ENCODE assay signal across 41 mouse cellular contexts in the genomic region with DNA sequence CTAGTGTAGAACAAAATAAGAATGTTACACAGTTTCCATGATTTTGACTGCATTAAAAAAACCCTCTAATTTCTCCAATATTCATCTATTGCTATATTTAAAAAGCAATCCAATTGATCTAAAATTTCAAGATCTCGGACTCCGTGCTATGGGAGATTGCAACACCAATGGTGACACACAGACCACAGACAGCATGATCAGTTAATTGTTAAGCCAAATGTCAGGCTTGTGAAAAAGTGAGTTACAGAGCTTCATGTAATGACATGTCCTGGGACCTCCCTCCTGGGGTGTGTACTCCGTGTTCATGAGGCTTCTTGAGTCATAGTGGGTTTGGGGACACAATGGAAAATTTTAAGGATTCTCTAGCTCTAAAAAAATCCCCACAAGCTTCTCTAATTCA. TPM values are rescaled to one million over a fixed set of nuclear protein-coding genes. Genes with fewer than 3 reads are reported as not detected.
"Had no signal": no experiment of that assay in that cellular context is flagged by ENCODE, and none has a peak within 500 bp of the region (broad histone marks: within the 10 kb centered on the region; RNA-seq: fewer than 3 reads in every experiment).

No protein-coding gene starts in this region.

- H3K4me1 ChIP-seq: heart, embryonic 13.5 days; heart, embryonic 15.5 days; hindbrain, embryonic 13.5 days; hindbrain, embryonic 15.5 days; limb, embryonic 13.5 days; limb, embryonic 15.5 days; liver, embryonic 13.5 days; liver, embryonic 15.5 days had no signal

- H3K27me3 ChIP-seq: heart, embryonic 13.5 days; heart, embryonic 15.5 days; hindbrain, embryonic 13.5 days; hindbrain, embryonic 15.5 days; limb, embryonic 13.5 days; limb, embryonic 15.5 days; liver, embryonic 13.5 days; liver, embryonic 15.5 days had no signal

- H3K9ac ChIP-seq: heart, embryonic 13.5 days; heart, embryonic 15.5 days; hindbrain, embryonic 13.5 days; hindbrain, embryonic 15.5 days; limb, embryonic 13.5 days; limb, embryonic 15.5 days; liver, embryonic 13.5 days; liver, embryonic 15.5 days had no signal

- ATAC-seq: hindbrain, postnatal 0 days; intestine, embryonic 16.5 days had no signal

- H3K36me3 ChIP-seq: heart, embryonic 13.5 days; heart, embryonic 15.5 days; hindbrain, embryonic 13.5 days; hindbrain, embryonic 15.5 days; limb, embryonic 13.5 days; limb, embryonic 15.5 days; liver, embryonic 13.5 days; liver, embryonic 15.5 days had no signal

- DNase-seq: gastrocnemius, adult 2 months; gastrocnemius, postnatal 10 days; gastrocnemius, postnatal 25 days; heart, adult 11 months; heart, adult 2 months; heart, postnatal 14 days; heart, postnatal 36 days; kidney, adult 18-20 months; kidney, adult 8-10 months; kidney, postnatal 10 days; kidney, postnatal 25 days; layer of hippocampus, adult 9-11 months; layer of hippocampus, postnatal 36 days; left cerebral cortex, postnatal 4 days; liver, embryonic 13.5 days had no signal

- H3K27ac ChIP-seq: gastrocnemius, adult 2 months; heart, adult 2 months; heart, embryonic 13.5 days; heart, embryonic 15.5 days; hindbrain, embryonic 13.5 days; hindbrain, embryonic 15.5 days; hindbrain, postnatal 0 days; limb, embryonic 13.5 days; limb, embryonic 15.5 days; liver, embryonic 13.5 days; liver, embryonic 15.5 days had no signal

- H3K4me3 ChIP-seq: gastrocnemius, adult 2 months; heart, adult 2 months; heart, embryonic 13.5 days; heart, embryonic 15.5 days; hindbrain, embryonic 13.5 days; hindbrain, embryonic 15.5 days; limb, embryonic 13.5 days; limb, embryonic 15.5 days; liver, embryonic 13.5 days; liver, embryonic 15.5 days had no signal

- H3K4me2 ChIP-seq: heart, embryonic 11.5 days; heart, embryonic 13.5 days; heart, embryonic 15.5 days; hindbrain, embryonic 13.5 days; hindbrain, embryonic 15.5 days; limb, embryonic 13.5 days; limb, embryonic 15.5 days; liver, embryonic 13.5 days; liver, embryonic 15.5 days had no signal

- H3K9me3 ChIP-seq: heart, embryonic 13.5 days; heart, embryonic 15.5 days; hindbrain, embryonic 13.5 days; hindbrain, embryonic 15.5 days; limb, embryonic 13.5 days; limb, embryonic 15.5 days; liver, embryonic 13.5 days; liver, embryonic 15.5 days had no signal

RNA-seq across cellular contexts. Expression of gene Sprr1b, which starts 1.6 kb away (rescaled TPM):
- total RNA-seq: gastrocnemius, adult 2 months; gastrocnemius, postnatal 10 days; gastrocnemius, postnatal 25 days; gastrocnemius, postnatal 4 days; heart, adult 2 months; heart, postnatal 14 days; heart, postnatal 36 days; hematopoietic stem cell, adult 5-6 weeks; hindbrain, postnatal 0 days; layer of hippocampus, adult 18-20 months; layer of hippocampus, adult 8-10 months; layer of hippocampus, postnatal 14 days; layer of hippocampus, postnatal 36 days; left cerebral cortex, adult 18-20 months; left cerebral cortex, adult 8-10 months; left cerebral cortex, postnatal 10 days; left cerebral cortex, postnatal 25 days; left cerebral cortex, postnatal 4 days had no signal
- polyA plus RNA-seq: heart, adult 2 months; heart, embryonic 11.5 days; heart, embryonic 13.5 days; heart, embryonic 15.5 days; heart, postnatal 0 days; hindbrain, embryonic 11.5 days; hindbrain, embryonic 13.5 days; hindbrain, embryonic 15.5 days; intestine, embryonic 14.5 days; kidney, embryonic 14.5 days; kidney, embryonic 16.5 days; large intestine, adult 2 months; limb, embryonic 11.5 days; limb, embryonic 13.5 days; liver, embryonic 13.5 days; liver, embryonic 15.5 days had no signal

RNA-seq across cellular contexts. Expression of gene Sprr2k, which starts 7.8 kb away (rescaled TPM):
- total RNA-seq: gastrocnemius, adult 2 months; gastrocnemius, postnatal 10 days; gastrocnemius, postnatal 25 days; gastrocnemius, postnatal 4 days; heart, adult 2 months; heart, postnatal 14 days; heart, postnatal 36 days; hematopoietic stem cell, adult 5-6 weeks; hindbrain, postnatal 0 days; layer of hippocampus, adult 18-20 months; layer of hippocampus, adult 8-10 months; layer of hippocampus, postnatal 14 days; layer of hippocampus, postnatal 36 days; left cerebral cortex, adult 18-20 months; left cerebral cortex, adult 8-10 months; left cerebral cortex, postnatal 10 days; left cerebral cortex, postnatal 25 days; left cerebral cortex, postnatal 4 days had no signal
- polyA plus RNA-seq: heart, adult 2 months; heart, embryonic 11.5 days; heart, embryonic 13.5 days; heart, embryonic 15.5 days; heart, postnatal 0 days; hindbrain, embryonic 11.5 days; hindbrain, embryonic 13.5 days; hindbrain, embryonic 15.5 days; hindbrain, postnatal 0 days; intestine, embryonic 16.5 days; kidney, embryonic 14.5 days; kidney, embryonic 16.5 days; large intestine, adult 2 months; limb, embryonic 11.5 days; limb, embryonic 13.5 days; liver, embryonic 13.5 days; liver, embryonic 15.5 days had no signal

RNA-seq across cellular contexts. Expression of gene Sprr3, which starts 18.3 kb away (rescaled TPM):
- total RNA-seq: gastrocnemius, adult 2 months; gastrocnemius, postnatal 10 days; gastrocnemius, postnatal 25 days; gastrocnemius, postnatal 4 days; heart, adult 2 months; heart, postnatal 14 days; heart, postnatal 36 days; hematopoietic stem cell, adult 5-6 weeks; hindbrain, postnatal 0 days; layer of hippocampus, adult 18-20 months; layer of hippocampus, adult 8-10 months; layer of hippocampus, postnatal 14 days; layer of hippocampus, postnatal 36 days; left cerebral cortex, adult 18-20 months; left cerebral cortex, adult 8-10 months; left cerebral cortex, postnatal 10 days; left cerebral cortex, postnatal 25 days; left cerebral cortex, postnatal 4 days had no signal
- polyA plus RNA-seq: heart, adult 2 months; heart, embryonic 11.5 days; heart, embryonic 13.5 days; heart, embryonic 15.5 days; heart, postnatal 0 days; hindbrain, embryonic 11.5 days; hindbrain, embryonic 13.5 days; hindbrain, embryonic 15.5 days; hindbrain, postnatal 0 days; intestine, embryonic 14.5 days; intestine, embryonic 16.5 days; kidney, embryonic 14.5 days; kidney, embryonic 16.5 days; limb, embryonic 11.5 days; limb, embryonic 13.5 days; liver, embryonic 13.5 days; liver, embryonic 15.5 days had no signal

RNA-seq across cellular contexts. Expression of gene Sprr2j-ps, which starts 22.3 kb away (rescaled TPM):
- total RNA-seq: gastrocnemius, adult 2 months; gastrocnemius, postnatal 10 days; gastrocnemius, postnatal 25 days; gastrocnemius, postnatal 4 days; heart, adult 2 months; heart, postnatal 14 days; heart, postnatal 36 days; hematopoietic stem cell, adult 5-6 weeks; hindbrain, postnatal 0 days; layer of hippocampus, adult 18-20 months; layer of hippocampus, adult 8-10 months; layer of hippocampus, postnatal 14 days; layer of hippocampus, postnatal 36 days; left cerebral cortex, adult 18-20 months; left cerebral cortex, adult 8-10 months; left cerebral cortex, postnatal 10 days; left cerebral cortex, postnatal 25 days; left cerebral cortex, postnatal 4 days had no signal
- polyA plus RNA-seq: heart, adult 2 months; heart, embryonic 11.5 days; heart, embryonic 13.5 days; heart, embryonic 15.5 days; heart, postnatal 0 days; hindbrain, embryonic 11.5 days; hindbrain, embryonic 13.5 days; hindbrain, embryonic 15.5 days; hindbrain, postnatal 0 days; intestine, embryonic 14.5 days; intestine, embryonic 16.5 days; kidney, embryonic 14.5 days; kidney, embryonic 16.5 days; large intestine, adult 2 months; limb, embryonic 11.5 days; limb, embryonic 13.5 days; limb, embryonic 15.5 days; liver, embryonic 13.5 days; liver, embryonic 15.5 days had no signal
